Mouse (Mus musculus) erythroblast, embryonic 14.5 days (primary cell): ENCODE data around the gene Myo18a. TPM values are rescaled to one million over a fixed set of nuclear protein-coding genes. Genes with fewer than 3 reads are reported as not detected.
A peak's percentile ranks its signal among the peaks of the same experiment; 100 is the strongest.

ENCODE experiments used
- H3K27me3 ChIP-seq: 2 replicates; pipeline ENCODE4 v1.6.1; 2012; ENCODE audit warnings: inconsistent platforms; ENCODE audit not compliant: control insufficient read depth
- H3K36me3 ChIP-seq: 2 replicates; pipeline ENCODE4 v1.6.1; 2012; ENCODE audit warnings: mild to moderate bottlenecking, inconsistent platforms; ENCODE audit not compliant: control insufficient read depth
- H3K4me1 ChIP-seq: 2 replicates; pipeline ENCODE4 v1.6.1; 2012; ENCODE audit warnings: inconsistent platforms; ENCODE audit not compliant: control insufficient read depth
- H3K4me3 ChIP-seq: replicated peaks from 2 replicates; pipeline ENCODE3; 2012; ENCODE audit warnings: moderate library complexity, mild to moderate bottlenecking, inconsistent platforms
- H3K9me3 ChIP-seq: 2 replicates; pipeline ENCODE4 v1.6.1; 2012; ENCODE audit warnings: low read length, inconsistent platforms, mixed read lengths; ENCODE audit not compliant: control insufficient read depth
- GATA1 ChIP-seq: IDR thresholded peaks from 2 replicates; pipeline ENCODE4 v1.6.1; 2012; ENCODE audit warnings: low read length, inconsistent platforms, mixed read lengths
- TAL1 ChIP-seq: IDR thresholded peaks from 3 replicates; pipeline ENCODE4 v1.6.1; 2012; ENCODE audit warnings: low read length, inconsistent platforms, mixed read lengths
- polyA plus RNA-seq: library from polyadenylated mRNA; stranded (reverse); fragments of >175 nt; gene quantifications from 2 replicates; pipeline ENCODE4 v1.2.3, GENCODE M21; 2012

Myo18a gene
- polyA plus RNA-seq, 1 experiment: 5.1 TPM

DNA sequence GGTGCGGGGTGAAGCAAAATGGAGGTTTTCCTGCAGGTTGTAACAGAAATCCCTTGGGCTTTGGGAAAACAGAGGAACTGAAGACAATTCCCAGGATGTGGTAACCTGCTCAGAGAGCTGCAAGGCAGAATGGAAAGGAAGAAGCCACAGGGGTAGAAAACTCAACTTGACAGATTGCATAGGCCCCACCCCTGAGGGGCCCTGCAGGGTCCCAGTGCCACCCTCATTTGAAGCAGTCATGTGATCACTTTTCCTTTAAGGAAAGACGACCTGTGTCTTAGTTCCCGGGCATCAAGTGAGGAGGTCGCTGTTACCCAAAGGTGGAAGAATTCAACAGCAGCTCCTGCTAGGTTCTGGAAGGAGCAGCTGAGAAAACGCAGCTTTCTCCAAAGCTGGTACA lies 129.8 kb downstream of the Myo18a start:
- H3K36me3 ChIP-seq: no peaks in the 10 kb centered on the region
- no peaks in the 10 kb centered on the region for H3K4me1 ChIP-seq
- H3K9me3 ChIP-seq: no peaks in the 10 kb centered on the region
- H3K4me3 ChIP-seq: peak overlapping the region; percentile 42
- TF ChIP-seq GATA1: no peak
- no peak for TF ChIP-seq TAL1
- peaks cover 41% of the 10 kb centered on the region for H3K27me3 ChIP-seq

DNA sequence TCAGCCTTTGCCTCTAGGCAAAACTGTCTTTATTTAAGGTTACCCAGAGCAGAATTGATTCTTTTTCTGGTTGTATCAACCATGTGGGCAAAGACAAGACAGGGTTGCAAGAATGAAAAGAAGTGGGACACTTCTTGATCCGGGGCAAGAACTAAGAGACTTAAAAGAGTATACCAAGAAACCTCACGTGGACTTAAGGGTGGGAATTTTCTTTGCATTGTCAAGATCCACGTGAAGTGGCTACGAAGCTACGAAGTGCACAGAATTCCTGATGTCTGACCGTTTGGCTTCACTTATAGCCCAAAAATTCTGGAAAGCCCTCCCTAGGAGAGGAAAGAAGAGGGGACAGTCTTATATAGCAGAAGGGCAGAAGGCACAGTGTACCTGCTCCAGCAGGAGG lies 130.2 kb downstream of the Myo18a start:
- Histone ChIP-seq H3K4me3 (peak overlapping the region; percentile 42), H3K27me3 (peaks cover 44% of the 10 kb centered on the region), H3K9me3 (no peaks in the 10 kb centered on the region), H3K36me3 (no peaks in the 10 kb centered on the region), H3K4me1 (no peaks in the 10 kb centered on the region)
- TF ChIP-seq GATA1 (no peak), TAL1 (no peak)

DNA sequence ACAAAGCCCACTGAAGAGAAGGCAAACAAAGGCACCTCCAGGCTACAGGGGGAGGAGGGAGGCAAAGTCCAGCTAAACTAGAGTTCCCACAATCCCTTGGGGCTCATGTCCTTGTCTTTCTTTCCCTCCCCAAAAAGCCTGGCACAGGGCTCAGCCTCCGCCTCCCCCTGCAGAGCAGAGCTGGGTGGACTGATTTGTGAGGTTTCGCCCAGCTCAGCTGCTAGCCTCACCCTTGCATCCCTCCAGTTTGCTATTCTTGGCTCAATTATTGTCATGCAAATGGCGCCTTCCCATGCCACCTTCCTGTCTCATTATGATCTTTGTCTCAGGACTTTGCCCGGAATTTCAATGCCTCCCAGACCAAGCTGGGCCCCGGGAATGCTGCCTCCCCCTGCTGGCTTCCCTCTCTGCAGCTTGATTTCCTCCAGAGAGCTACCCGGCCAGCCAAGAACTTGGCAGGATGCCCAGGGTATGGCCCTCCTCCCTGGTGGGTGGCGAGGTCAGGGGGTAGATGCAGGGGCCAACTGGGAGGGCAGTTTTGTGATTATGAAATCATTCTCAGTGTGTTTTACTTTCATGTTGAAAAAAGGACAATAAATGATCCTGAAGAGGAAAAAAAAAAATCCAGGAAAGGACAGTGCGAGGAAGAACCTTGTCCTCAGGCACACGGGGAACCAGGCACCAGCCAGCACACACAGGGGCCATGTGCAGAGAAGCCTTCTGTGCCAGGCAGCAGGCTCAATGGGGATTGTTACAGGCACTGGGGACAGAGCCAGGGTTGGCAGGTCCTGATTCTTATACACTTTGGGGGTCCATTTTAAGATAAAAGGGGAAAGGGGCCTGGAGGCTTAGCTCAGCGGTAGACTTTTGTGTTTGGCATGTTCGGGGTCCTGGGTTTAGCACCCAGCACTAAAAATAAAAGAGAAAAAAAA lies 131.0 kb downstream of the Myo18a start, which contains the start of gene Pipox:
Pipox (minus strand) TSS at position 310 of the 932 bp plus-strand sequence.
- Histone ChIP-seq H3K9me3 (no peaks in the 10 kb centered on the region), H3K36me3 (no peaks in the 10 kb centered on the region), H3K27me3 (peaks cover 52% of the 10 kb centered on the region), H3K4me3 (peak within 1 kb of the TSS; percentile 42), H3K4me1 (no peaks in the 10 kb centered on the region)
- TF ChIP-seq TAL1 (no peak), GATA1 (no peak)

DNA sequence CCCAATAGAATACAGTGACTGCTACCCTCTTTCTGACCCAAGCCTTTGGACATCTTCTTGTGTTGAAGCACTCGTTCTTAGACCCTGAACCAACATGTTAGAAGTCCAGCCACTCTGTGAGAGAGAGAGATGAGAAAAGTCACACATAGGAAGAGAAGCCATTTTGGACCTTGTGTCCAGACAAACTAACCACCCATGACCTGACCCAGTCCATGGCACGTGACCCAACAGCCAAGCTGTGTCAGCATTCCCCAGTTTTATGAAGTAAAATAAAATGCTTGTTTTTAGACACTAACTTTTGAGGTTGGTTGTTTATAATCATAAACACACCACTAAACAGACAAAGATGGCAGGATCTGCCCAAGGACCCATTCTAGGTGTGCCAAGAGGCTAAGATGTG lies 131.9 kb downstream of the Myo18a start:
- Histone ChIP-seq H3K36me3 (no peaks in the 10 kb centered on the region), H3K4me1 (no peaks in the 10 kb centered on the region), H3K27me3 (peaks cover 56% of the 10 kb centered on the region), H3K4me3 (no peak overlapping the region), H3K9me3 (no peaks in the 10 kb centered on the region)
- TF ChIP-seq GATA1 (no peak), TAL1 (no peak)

DNA sequence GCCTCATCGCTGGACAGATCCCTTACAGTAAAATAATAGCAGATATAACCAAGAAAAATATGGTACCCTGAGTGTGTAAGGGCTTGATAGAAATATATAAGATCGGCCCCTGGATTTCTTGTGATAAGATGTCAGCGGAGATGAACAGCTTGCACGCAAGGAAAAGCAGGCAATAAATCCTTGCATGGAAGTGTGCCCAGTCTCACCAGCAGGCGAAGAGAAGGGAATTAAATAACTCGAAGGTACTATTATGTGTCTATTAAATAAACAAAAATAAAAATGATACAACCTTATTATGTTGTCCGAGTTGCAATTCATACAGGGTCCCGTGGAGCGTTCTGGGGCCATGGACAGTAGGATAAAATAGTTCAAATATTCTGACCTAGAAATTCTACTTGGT lies 133.0 kb downstream of the Myo18a start:
- Histone ChIP-seq H3K27me3 (peaks cover 58% of the 10 kb centered on the region), H3K4me1 (no peaks in the 10 kb centered on the region), H3K36me3 (no peaks in the 10 kb centered on the region), H3K9me3 (no peaks in the 10 kb centered on the region), H3K4me3 (no peak overlapping the region)
- TF ChIP-seq TAL1 (no peak), GATA1 (no peak)

DNA sequence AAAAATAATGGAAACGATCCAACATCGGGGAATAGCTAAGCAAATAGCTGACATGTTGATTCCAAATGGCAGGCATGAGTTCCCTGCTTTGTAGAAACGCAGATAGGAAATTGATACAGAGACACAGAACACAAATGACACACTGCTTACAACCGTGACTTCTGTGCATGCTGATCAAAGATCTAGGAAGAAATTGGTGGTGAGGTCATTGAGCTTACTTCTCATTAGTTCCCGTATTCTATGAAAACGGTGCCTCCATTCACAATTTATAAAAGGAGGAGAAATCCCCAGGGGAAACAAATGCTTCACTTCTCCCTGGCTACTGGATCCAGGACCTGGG lies 133.4 kb downstream of the Myo18a start:
- Histone ChIP-seq H3K36me3 (no peaks in the 10 kb centered on the region), H3K27me3 (peaks cover 60% of the 10 kb centered on the region), H3K4me3 (no peak overlapping the region), H3K4me1 (no peaks in the 10 kb centered on the region), H3K9me3 (no peaks in the 10 kb centered on the region)
- no peak for TF ChIP-seq GATA1
- no peak for TF ChIP-seq TAL1

DNA sequence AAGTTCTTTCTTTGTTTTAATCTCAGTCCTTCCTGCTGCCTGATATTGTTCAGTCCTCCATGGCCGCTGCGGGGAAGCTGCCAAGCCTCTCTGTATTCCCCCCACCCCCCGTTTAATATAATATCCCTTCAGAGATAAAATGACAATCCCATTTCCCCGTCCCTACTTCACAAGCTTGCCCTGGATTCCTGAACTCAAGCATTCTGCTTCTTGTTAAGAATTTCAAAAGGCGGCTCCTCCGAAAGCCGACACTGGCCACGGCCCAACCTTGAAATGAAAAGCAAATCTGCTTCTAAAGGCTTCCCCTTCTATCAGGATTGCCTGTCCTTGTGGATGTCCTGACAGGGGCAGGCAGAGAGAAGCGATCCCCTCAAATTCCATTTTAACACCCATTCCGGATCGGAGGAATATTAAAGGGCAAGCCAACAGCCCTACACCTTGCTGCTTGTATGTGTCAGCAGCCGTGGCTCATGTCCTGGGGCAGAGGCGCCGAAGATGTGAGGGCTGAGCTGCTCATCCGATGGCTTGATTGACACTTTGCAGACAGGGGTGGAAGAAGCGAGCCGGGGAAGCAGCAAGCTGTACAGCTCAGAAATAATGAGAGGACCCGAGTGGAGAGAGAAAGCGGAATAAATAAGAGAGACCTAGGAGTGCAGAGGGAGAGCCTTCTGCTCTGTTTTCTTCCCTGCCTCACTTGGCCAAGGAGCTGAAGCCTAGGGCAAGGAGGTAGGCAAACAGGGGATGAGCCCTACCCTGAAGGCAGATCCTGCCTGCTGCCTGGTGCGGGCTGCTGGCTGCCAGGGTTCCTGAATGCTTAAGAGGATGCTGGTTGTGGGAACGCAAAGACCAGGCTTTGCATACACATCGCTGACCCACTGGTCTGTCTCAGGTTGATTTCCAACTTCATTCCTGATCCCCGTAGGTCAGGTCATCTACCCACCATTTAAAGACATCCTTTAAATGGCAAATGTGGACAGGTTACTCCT lies 134.1 kb downstream of the Myo18a start:
- Histone ChIP-seq H3K4me3 (no peak overlapping the region), H3K9me3 (no peaks in the 10 kb centered on the region), H3K36me3 (no peaks in the 10 kb centered on the region), H3K27me3 (peaks cover 62% of the 10 kb centered on the region), H3K4me1 (no peaks in the 10 kb centered on the region)
- TF ChIP-seq GATA1 (no peak), TAL1 (no peak)

DNA sequence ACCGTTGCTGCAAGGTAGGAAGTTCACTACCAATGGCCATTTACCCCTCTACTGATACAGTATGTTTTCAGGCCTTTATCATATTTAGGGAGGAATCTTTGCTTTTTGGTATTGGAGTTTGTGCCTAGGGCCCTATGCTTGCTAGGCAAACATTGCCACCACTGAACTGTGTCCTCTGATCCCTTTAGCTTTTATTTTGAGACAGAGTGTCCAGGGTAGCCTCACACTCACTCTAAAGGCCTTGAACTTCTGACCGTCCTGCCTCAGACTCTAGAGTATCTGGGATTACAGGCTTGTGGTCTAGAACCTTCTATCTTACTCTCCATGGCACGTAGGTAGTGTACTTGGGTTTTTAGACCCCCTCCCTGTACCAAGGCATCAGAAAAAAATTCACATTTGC lies 137.1 kb downstream of the Myo18a start:
- H3K36me3 ChIP-seq: no peaks in the 10 kb centered on the region
- no peaks in the 10 kb centered on the region for H3K9me3 ChIP-seq
- H3K27me3 ChIP-seq: peaks cover 60% of the 10 kb centered on the region
- no peaks in the 10 kb centered on the region for H3K4me1 ChIP-seq
- TF ChIP-seq TAL1: no peak
- no peak for TF ChIP-seq GATA1
- H3K4me3 ChIP-seq: no peak overlapping the region

DNA sequence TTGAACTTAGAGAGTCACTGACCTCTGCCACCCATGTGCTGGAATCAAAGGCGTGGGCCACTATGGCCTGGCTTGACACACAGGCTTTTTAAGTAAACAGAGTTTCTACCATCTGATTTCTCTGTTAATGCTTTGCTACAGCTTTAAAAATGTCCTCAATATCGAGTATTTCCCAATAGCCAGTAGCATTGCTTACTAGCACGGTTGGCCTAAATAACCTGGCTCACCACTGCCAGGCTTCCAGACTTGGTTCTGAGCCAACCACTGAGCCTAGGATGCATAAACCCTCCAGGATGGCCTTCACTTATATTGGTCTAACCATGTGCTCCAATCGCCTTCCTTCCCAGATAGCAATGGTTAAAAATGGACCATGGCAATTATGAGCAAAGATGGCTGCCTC lies 137.7 kb downstream of the Myo18a start:
- Histone ChIP-seq H3K4me1 (no peaks in the 10 kb centered on the region), H3K9me3 (no peaks in the 10 kb centered on the region), H3K4me3 (no peak overlapping the region), H3K27me3 (peaks cover 58% of the 10 kb centered on the region), H3K36me3 (no peaks in the 10 kb centered on the region)
- no peak for TF ChIP-seq GATA1
- TF ChIP-seq TAL1: no peak
